Mouse (Mus musculus): ENCODE results near the gene Crabp2. TPM values are rescaled to one million over a fixed set of nuclear protein-coding genes. Genes with fewer than 3 reads are reported as not detected.
A peak's percentile ranks its signal among the peaks of the same experiment; 100 is the strongest.
"Not testable (repeated sequence)": the region's sequence is repeated elsewhere in the genome, so short reads cannot be mapped to it uniquely, and the experiment has no call there.

Crabp2 gene
- 81.1 and 82.3 TPM in 2 replicates for polyA plus RNA-seq (2015; fragmentation: Nextera tagmentation; extraction: Ambion mirVana)

GRCm38 (mm10) chr3:87948378-87949265 lies at the start of gene Crabp2:
Crabp2 (plus strand) TSS chr3:87948666.
- Histone ChIP-seq H3K4me3 (replicated peaks) (peak within 1 kb of the TSS; percentile 43), H3K9ac (peak within 1 kb of the TSS; percentile 40), H3K36me3 (peaks cover 4% of the 10 kb centered on the region; the same call in 1 of the 2 replicates), H3K9me3 (replicated peaks) (no peaks in the 10 kb centered on the region), H3K4me2 (peak within 1 kb of the TSS; percentile 65), H3K27ac (peak within 1 kb of the TSS; percentile 80), H3K4me1 (peaks cover 89% of the 10 kb centered on the region), H3K27me3 (peaks cover 26% of the 10 kb centered on the region)
- 1% methylated on average over 35 of the region's 35 CpGs for WGBS
- peak; percentile 27 for ATAC-seq (replicated peaks; ENCODE audit: low FRiP score)

- no peak overlapping the region for H3K4me2 ChIP-seq
- no peaks in the 10 kb centered on the region for H3K4me1 ChIP-seq
- H3K27ac ChIP-seq = no peak overlapping the region
- H3K9ac ChIP-seq = no peak overlapping the region
- no peak overlapping the region for H3K4me3 ChIP-seq (replicated peaks)
- ATAC-seq (replicated peaks; ENCODE audit: low FRiP score) = no peak
- H3K27me3 ChIP-seq = no peaks in the 10 kb centered on the region
- 59% methylated on average over 3 of the region's 3 CpGs for WGBS
- H3K9me3 ChIP-seq (replicated peaks) = no peaks in the 10 kb centered on the region
- no peaks in the 10 kb centered on the region for H3K36me3 ChIP-seq
These were observed 49.2 kb upstream of the Crabp2 start for GRCm38 (mm10) chr3:87899266-87899665.

GRCm38 (mm10) chr3:87899776-87900175 lies 48.7 kb upstream of the Crabp2 start:
- no peaks in the 10 kb centered on the region for H3K36me3 ChIP-seq
- ATAC-seq (replicated peaks; ENCODE audit: low FRiP score) = no peak
- H3K27me3 ChIP-seq = no peaks in the 10 kb centered on the region
- no peaks in the 10 kb centered on the region for H3K4me1 ChIP-seq
- H3K4me3 ChIP-seq (replicated peaks) = no peak overlapping the region
- no peak overlapping the region for H3K27ac ChIP-seq
- WGBS = 75% methylated on average over 3 of the region's 3 CpGs
- H3K4me2 ChIP-seq = no peak overlapping the region
- no peaks in the 10 kb centered on the region for H3K9me3 ChIP-seq (replicated peaks)
- H3K9ac ChIP-seq = no peak overlapping the region

- Histone ChIP-seq H3K4me2 (no peak overlapping the region), H3K27ac (no peak overlapping the region), H3K4me3 (replicated peaks) (no peak overlapping the region), H3K9me3 (replicated peaks) (no peaks in the 10 kb centered on the region), H3K27me3 (no peaks in the 10 kb centered on the region), H3K4me1 (0 out of 2 replicates have a peak, but pooled peaks cover 4% of the 10 kb centered on the region), H3K9ac (no peak overlapping the region), H3K36me3 (no peaks in the 10 kb centered on the region)
- ATAC-seq (replicated peaks; ENCODE audit: low FRiP score) = no peak
- 58% methylated on average over 1 of the region's 1 CpGs for WGBS
These were observed 47.3 kb upstream of the Crabp2 start for GRCm38 (mm10) chr3:87901036-87901624.

GRCm38 (mm10) chr3:87901959-87902358 lies 46.5 kb upstream of the Crabp2 start:
- H3K4me3 ChIP-seq (replicated peaks); ATAC-seq (replicated peaks; ENCODE audit: low FRiP score); H3K9me3 ChIP-seq (replicated peaks); H3K4me2 ChIP-seq; H3K27me3 ChIP-seq; H3K36me3 ChIP-seq; H3K9ac ChIP-seq; H3K27ac ChIP-seq; H3K4me1 ChIP-seq: not testable (repeated sequence)
- WGBS = 73% methylated on average over 6 of the region's 6 CpGs

GRCm38 (mm10) chr3:87903821-87904220 lies 44.6 kb upstream of the Crabp2 start:
- Histone ChIP-seq H3K4me3 (replicated peaks) (no peak overlapping the region), H3K9me3 (replicated peaks) (no peaks in the 10 kb centered on the region), H3K4me1 (peaks cover 19% of the 10 kb centered on the region), H3K4me2 (no peak overlapping the region), H3K9ac (no peak overlapping the region), H3K27ac (peak overlapping the region; percentile 74), H3K36me3 (no peaks in the 10 kb centered on the region), H3K27me3 (no peaks in the 10 kb centered on the region)
- WGBS = 36% methylated on average over 5 of the region's 5 CpGs
- no peak for ATAC-seq (replicated peaks; ENCODE audit: low FRiP score)

GRCm38 (mm10) chr3:87905880-87906485 lies 42.5 kb upstream of the Crabp2 start, which contains the start of gene Hdgf:
Hdgf (plus strand) TSS chr3:87906321.
- WGBS = under 1% methylated on average over 52 of the region's 57 CpGs
- Histone ChIP-seq H3K9me3 (replicated peaks) (no peaks in the 10 kb centered on the region), H3K4me1 (peaks cover 41% of the 10 kb centered on the region), H3K4me2 (peak within 1 kb of the TSS; percentile 80), H3K27me3 (no peaks in the 10 kb centered on the region), H3K9ac (peak within 1 kb of the TSS; percentile 99), H3K36me3 (no peaks in the 10 kb centered on the region), H3K27ac (peak within 1 kb of the TSS; percentile 98), H3K4me3 (replicated peaks) (peak within 1 kb of the TSS; percentile 99)
- peak; percentile 94 for ATAC-seq (replicated peaks; ENCODE audit: low FRiP score)

GRCm38 (mm10) chr3:87906601-87906980 lies 41.9 kb upstream of the Crabp2 start:
- Histone ChIP-seq H3K36me3 (no peaks in the 10 kb centered on the region), H3K9ac (peak overlapping the region; percentile 99), H3K4me1 (peaks cover 45% of the 10 kb centered on the region), H3K4me2 (peak overlapping the region; percentile 80), H3K9me3 (replicated peaks) (no peaks in the 10 kb centered on the region), H3K4me3 (replicated peaks) (peak overlapping the region; percentile 99), H3K27me3 (no peaks in the 10 kb centered on the region), H3K27ac (peak overlapping the region; percentile 98)
- ATAC-seq (replicated peaks; ENCODE audit: low FRiP score) = peak; percentile 9; the same call in 1 of the 2 replicates
- under 1% methylated on average over 38 of the region's 47 CpGs for WGBS

GRCm38 (mm10) chr3:87906981-87907857 lies 41.2 kb upstream of the Crabp2 start:
- Histone ChIP-seq H3K4me1 (peaks cover 45% of the 10 kb centered on the region), H3K36me3 (no peaks in the 10 kb centered on the region), H3K4me3 (replicated peaks) (peak overlapping the region; percentile 99), H3K4me2 (peak overlapping the region; percentile 80), H3K27ac (peak overlapping the region; percentile 98), H3K9ac (peak overlapping the region; percentile 99), H3K27me3 (no peaks in the 10 kb centered on the region), H3K9me3 (replicated peaks) (no peaks in the 10 kb centered on the region)
- no peak for ATAC-seq (replicated peaks; ENCODE audit: low FRiP score)
- under 1% methylated on average over 27 of the region's 27 CpGs for WGBS

GRCm38 (mm10) chr3:87907906-87908305 lies 40.6 kb upstream of the Crabp2 start:
- no peaks in the 10 kb centered on the region for H3K27me3 ChIP-seq
- 0% methylated on average over 1 of the region's 1 CpGs for WGBS
- H3K27ac ChIP-seq = peak overlapping the region; percentile 98
- H3K9ac ChIP-seq = peak overlapping the region; percentile 99
- peaks cover 45% of the 10 kb centered on the region for H3K4me1 ChIP-seq
- no peaks in the 10 kb centered on the region for H3K9me3 ChIP-seq (replicated peaks)
- peak overlapping the region; percentile 99 for H3K4me3 ChIP-seq (replicated peaks)
- H3K36me3 ChIP-seq = peaks cover 4% of the 10 kb centered on the region
- no peak for ATAC-seq (replicated peaks; ENCODE audit: low FRiP score)
- H3K4me2 ChIP-seq = peak overlapping the region; percentile 80

GRCm38 (mm10) chr3:87909381-87909780 lies 39.1 kb upstream of the Crabp2 start:
- H3K4me1 ChIP-seq = peaks cover 45% of the 10 kb centered on the region
- H3K9ac ChIP-seq = no peak overlapping the region
- peak overlapping the region; percentile 44 for H3K4me3 ChIP-seq (replicated peaks)
- H3K27ac ChIP-seq = peak overlapping the region; percentile 98
- H3K27me3 ChIP-seq = no peaks in the 10 kb centered on the region
- WGBS = 82% methylated on average over 2 of the region's 2 CpGs
- ATAC-seq (replicated peaks; ENCODE audit: low FRiP score) = no peak
- peaks cover 18% of the 10 kb centered on the region for H3K36me3 ChIP-seq
- peak overlapping the region; percentile 80 for H3K4me2 ChIP-seq
- H3K9me3 ChIP-seq (replicated peaks) = no peaks in the 10 kb centered on the region

Measured in kidney, embryonic 15.5 days (tissue).